Mouse (Mus musculus): ENCODE measurements around the gene Zfp493. TPM values are rescaled to one million over a fixed set of nuclear protein-coding genes. Genes with fewer than 3 reads are reported as not detected.
"Not testable (repeated sequence)": the region's sequence is repeated elsewhere in the genome, so short reads cannot be mapped to it uniquely, and the experiment has no call there.

Gene Zfp493
- polyA plus RNA-seq (2012; rRNA removed) = 2.2 and 2.3 TPM in 2 replicates

DNA sequence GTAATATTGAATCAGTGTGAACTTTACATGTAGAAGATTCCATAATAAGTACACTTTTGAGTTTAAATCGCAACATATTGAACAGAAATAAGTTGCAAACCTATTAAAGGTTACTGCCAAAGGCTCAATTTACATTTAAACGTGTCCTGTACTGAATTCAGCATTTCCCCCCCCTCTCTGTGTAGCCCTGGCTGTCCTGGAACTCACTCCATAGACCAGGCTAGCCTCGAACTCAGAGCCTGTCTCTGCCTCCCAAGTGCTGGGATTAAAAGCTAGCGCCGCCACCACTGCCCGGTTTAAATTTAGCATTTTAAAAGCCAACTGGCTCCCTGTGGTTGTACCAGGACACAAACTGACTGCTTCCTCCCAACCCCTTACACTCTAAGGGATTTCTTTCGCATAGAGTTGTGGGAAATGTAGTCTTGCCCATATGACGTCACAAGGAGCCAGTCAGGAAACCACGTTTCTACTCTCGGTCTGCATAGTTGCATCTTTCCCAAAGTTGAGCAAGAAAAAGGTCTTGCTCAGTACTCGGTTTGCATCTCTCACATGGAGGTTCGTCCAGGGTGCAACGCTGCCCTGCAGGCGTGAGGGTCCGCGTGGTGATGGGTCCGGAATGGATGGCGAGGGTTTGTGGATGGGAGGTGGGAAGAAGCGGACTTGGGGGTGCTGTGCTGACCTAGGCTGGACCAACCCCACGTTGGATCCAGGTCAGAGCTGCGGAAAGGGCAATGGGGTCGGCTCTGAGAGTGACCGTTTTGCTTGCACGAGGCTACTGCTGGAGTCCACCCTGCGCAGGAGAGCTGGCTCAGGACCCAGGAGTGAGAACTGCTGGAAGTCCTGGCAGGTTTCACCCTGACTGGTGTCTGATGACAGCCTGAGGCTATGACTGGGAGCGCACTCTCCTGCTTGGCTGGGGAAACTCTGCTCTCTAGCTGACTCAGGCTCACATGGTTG lies at the start of gene Zfp493:
Gene Zfp493 (plus strand): TSS at position 429 of the 957 bp plus-strand sequence.
- peak; percentile 43 for DNase-seq (ENCODE audit: low spot score)

DNA sequence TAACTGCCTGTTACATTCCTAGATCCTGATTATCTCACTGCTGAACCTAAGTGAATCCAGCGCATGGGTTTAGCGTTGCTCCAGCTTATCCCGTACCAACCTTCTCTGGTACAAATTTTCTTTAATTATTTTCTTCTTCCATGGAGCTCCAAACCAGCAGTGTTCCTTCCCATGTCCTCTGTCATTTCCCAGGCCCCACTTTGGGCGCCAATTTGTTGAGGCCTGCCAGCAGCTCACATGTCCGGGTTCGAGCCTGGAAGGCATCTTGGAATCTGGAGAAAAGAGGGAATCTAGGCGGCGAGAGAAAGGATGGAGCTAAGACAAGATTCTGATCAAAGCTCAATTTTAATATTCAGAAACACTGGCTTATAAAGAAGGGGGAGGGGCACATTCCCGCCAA lies 45.1 kb upstream of the Zfp493 start:
- not testable (repeated sequence) for DNase-seq (ENCODE audit: low spot score)

DNA sequence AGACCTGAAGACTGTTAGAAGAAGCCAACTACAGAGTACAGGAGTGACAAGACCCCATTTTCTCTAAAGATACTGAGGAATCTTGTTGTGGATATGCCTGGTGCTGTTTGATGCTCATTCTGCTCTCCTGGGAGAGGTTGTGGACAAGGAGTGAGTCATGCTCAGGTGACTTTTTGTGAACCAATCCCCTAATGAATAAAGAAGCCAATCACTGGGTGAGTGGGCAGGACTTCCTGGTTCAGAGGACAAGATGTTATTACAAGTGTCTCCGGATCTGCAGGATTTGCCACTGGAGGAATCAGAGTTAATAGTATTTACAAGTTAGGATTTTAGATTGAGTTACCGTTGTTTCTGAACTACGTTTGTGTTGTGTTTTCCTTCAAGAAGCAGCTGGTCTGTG lies 36.6 kb upstream of the Zfp493 start:
- DNase-seq (ENCODE audit: low spot score) = no peak

DNA sequence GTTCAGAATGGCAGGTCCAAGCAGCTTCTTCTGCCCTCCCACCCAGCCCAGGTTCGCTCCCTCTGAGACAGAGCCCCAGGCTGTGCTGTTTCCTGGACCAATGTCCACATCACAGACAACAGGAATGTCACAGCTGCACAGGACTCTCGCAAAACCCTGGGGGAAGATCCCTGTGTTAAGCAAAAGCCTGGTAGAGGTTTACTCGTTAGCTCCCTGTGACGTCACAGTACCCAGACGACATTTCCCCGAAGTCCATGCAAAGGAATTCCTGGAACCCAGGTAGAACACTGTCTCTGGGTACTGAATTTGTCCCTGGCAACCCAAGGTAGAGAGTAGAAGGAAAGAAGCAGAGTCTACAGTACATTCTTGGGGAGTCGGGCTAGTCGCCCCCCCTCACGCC lies 35.6 kb upstream of the Zfp493 start:
- no peak for DNase-seq (ENCODE audit: low spot score)

DNA sequence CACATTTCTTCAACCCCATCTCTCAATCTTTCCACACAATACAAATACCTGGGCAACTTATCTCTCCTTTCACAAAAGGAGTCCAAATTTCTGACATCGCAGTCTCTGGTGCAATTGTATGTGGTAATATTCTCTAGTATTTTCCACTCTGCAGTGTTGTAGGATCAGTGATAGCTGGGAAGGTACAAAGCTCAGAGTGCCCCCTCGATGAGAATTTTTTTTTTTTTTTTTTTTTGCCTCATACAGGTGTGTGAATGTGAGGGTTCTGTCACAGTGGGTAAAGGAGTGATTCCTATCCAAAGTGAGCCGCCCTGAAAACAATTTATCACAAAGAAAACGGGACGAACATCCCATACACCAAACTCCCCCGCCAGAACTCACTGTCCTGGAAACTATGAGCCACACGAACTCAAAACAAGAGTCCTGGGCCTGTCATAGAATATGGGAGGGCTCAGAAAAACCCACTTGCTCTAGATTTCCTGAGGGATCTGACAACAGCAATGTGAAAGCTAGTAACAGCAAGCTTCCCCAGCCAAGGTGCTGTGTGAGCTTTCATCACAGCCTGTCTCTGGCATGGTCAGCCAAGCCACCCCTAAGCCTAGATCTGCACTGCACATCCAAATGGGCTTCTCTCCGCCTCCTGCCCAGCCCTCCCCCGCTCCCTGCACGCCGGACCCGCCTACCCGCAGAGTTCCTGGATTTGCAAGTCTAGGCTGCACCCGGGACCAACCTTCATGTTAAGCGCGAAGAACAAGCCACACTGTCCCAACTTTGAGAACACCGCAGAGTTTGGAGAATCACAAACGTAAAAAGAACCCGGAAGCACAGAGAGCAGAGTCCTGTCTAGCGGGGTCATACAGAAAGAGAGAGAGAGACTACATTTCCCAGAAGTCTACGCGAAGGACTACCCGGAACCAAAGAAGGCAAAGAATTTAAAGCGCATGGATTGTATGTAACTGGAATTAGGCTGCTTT lies 24.9 kb upstream of the Zfp493 start, which contains the start of gene Zfp85:
Gene Zfp85 (minus strand): TSS at position 896 of the 974 bp plus-strand sequence.
- DNase-seq (ENCODE audit: low spot score) = peak; percentile 49

DNA sequence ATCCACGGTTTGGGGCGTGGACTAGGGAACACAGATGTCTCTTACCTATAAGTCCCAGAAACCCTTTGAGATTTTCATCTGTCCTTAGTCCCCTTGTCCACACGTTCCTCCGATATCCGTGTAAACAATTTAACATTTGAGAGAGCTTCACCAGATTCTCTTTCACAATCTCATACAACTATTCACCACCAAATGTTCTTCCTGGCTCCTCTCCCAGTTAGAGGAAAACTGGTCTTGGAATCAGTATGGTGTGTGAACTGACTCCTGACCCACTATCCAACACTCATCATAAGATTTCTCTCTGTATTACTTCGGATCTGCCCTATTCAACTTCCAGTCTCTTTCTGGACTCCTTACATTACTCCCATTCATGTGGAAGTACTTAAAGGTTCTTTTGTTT lies 23.7 kb upstream of the Zfp493 start:
- no peak for DNase-seq (ENCODE audit: low spot score)

DNA sequence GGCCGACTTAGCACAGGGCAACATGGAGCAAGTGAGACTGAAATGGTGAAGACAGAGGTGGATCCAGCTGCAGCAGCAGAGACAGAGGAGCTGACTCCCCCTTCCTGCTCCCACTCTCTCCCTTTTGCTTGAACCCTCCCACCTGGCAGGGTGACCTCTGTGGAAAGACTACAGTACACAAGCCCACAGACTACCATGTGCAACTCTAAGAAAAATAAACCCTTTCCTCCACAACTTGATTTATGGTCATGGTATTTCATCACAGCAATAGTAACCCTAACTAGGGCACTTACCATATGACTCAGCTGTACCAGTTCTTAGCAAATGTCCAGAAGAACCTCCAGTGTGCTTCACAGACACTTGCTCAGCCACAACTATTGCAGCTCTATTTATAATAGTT lies 19.5 kb upstream of the Zfp493 start:
- no peak for DNase-seq (ENCODE audit: low spot score)

DNA sequence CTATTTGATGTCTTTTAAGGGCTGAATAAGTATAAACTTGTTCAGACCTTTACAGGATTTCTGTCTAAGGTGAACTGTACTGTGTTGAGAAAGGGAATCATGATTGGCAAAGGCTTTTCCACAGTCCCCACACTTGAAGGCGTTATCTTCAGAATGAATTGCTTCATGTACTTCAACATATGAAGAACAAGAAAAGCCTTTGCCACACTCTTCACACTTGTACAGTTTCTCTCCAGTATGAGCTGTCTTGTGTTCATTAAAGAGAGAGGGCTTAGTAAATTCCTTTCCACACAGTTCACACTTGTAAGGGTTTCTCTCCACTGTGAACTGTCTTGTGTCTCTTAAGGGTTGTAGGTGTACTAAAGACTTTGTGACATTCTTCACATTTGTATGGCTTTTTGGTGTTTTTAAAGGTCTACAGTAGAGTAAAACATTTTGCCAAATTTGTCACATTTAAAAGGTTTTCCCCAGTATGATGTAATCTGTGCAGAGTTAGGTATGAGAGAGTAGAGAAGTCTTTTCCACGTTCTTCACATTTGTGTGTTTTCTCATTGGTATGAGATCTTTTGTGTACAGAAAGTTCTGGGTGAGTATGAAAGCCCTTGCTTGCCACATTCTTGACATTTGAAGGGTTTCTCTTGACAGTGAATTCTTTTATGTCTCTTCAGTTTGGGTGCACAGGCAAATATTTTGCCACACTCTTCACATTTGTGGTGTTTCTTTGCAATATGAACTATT lies 16.3 kb upstream of the Zfp493 start:
- DNase-seq (ENCODE audit: low spot score) = no peak

DNA sequence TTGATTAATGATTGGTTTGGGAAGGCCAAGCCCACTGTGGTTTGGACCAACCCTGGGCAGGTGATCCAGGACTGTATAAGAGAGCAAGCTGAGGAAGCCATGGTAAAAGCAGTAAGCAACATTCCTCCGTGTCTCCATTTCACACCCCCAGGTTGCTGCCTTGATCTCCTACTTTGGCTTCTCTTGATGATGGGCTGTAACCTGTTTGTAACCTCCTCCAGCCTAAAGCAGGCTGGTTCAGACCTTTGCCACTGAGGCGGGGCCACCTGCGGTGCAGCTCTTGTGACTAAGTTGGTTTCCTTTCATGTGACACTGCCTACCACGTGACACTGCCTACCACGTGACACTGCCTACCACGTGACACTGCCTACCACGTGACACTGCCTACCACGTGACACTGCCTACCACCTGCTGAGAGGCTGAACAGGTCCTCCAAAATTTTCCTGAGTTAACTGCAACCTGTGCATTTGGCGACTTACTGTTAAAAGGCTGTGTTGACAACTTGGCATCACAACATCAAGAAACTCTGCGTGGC lies 12.5 kb downstream of the Zfp493 start:
- DNase-seq (ENCODE audit: low spot score) = no peak

DNA sequence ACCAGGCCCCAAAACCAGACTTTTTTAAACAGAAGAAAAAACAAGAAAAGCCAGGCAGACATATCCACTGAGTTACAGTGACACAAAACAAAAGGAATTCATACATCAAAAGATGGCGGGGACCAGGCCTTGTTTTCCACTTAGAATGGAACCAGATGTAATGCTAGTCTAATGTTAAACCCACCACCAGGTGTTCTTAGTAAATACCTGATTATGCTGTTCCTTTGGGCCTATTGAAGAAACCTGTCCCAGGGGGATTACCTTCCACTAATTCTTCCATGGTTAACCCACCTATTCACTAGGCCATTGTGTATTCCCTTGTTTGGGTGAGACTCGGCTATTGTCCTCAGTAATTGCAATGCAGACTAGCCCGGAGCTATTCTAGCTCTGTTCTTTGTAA lies 19.1 kb downstream of the Zfp493 start:
- no peak for DNase-seq (ENCODE audit: low spot score)

DNA sequence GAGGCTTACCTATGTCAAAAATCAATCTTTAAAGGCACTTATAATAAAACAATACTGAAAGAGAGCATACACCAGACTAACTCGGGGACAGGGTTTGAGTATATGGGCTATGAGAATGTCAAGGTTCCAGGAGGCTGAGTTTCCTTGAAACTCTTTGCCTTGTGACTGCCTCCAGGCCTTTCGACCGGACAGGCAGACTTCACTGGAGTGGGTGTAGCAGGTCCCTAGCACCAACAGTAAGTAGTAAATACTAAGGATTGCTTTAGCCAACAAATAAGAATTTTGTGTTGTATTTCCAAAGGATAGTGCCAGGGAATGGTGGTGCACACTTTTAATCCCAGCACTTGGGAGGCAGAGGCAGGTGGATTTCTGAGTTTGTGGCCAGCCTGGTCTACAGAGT lies 19.7 kb downstream of the Zfp493 start:
- not testable (repeated sequence) for DNase-seq (ENCODE audit: low spot score)

DNA sequence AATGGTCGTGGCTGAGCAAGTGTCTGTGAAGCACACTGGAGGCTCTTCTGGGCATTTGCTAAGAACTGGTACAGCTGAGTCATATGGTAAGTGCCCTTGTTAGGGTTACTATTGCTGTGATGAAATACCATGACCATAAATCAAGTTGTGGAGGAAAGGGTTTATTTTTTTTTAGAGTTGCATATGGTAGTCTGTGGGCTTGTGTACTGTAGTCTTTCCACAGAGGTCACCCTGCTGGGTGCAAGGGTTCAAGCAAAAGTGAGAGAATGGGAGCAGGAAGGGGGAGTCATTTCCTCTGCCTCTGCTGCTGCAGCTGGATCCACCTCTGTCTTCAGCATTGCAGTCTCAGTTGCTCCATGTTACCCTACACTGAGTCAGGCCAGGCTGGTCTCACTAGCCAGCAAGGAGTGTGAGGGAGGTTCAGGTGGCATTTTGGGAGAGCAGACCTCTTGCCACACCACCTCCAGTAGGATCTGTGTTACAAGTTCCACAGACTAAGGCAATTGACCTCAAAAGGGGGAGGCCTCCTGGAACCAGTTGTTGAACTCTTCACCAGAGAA lies 32.2 kb downstream of the Zfp493 start:
- no peak for DNase-seq (ENCODE audit: low spot score)

DNA sequence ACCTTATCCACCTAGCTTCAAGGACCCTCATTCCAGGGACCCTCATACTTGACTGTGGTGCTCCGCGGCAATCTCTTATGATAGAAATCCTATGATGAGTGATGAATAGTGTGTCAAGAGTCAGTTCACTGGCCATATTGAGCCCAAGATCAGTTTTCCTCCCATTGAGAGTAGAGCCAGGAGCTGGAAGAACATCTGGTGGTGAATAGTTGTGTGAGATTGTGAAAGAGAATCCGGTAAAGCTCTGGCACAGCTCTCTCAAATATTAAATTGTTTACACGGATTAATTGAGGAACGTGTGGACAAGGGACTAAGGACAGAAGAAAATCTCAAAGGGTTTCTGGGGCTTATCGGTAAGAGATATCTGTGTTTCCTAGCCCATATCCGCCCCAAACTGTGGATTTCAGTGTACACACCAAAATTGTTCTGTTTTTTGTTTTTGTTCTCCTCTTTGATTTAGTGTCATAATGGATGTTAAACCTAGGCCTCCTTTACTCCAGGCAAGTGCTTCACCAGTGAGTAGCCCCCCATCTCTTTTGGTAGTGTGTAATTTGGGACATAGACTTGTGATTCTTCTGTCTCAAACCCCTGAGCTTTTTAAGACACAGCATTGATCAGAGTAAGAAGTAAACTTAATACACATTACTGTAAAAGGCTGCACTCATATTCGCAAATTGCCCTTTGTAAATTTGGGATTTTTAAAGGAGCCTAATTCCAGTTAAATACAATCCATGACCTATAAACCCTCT lies 33.6 kb downstream of the Zfp493 start:
- DNase-seq (ENCODE audit: low spot score) = no peak

DNA sequence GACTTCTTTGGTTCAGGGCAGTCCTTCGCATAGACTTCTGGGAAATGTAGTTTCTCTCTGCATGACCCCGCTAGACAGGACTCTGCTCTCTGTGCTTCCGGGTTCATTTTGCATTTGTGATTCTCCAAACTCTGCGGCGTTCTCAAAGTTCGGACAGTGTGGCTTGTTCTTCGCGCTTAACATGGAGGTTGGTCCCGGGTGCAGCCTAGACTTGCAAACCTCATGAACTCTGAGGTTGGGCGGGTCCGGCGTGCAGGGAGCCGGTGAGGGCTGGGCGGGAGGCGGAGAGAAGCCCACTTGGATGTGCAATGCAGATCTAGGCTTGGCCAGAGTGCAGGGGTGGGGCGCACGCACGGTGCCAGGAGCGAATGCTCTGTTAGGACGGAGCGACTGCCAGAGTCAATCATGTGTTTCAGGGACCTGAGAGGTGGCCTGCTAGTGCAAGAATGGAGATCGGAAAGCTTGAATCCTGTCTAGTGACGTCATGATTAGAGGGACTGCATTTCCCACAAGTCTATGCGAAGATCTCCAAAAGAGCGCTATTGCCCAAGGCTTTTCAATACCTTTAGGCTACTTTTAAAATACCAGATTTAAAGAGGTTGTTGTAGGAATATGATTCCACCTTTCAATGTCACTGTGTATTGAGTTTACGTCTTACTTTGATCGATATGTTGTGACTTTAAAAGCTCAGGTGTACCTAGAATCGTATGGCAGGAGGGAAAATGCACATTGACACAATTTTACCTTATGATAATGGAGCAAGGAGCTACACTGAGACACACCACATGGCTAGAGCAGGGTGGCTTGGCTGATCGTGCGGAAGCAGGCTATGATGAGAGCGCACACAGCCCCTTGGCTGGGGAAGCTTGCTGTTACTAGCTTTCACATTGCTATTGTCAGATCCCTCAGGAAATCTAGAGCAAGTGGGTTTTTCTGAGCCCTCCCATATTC lies 34.5 kb downstream of the Zfp493 start, which contains the start of gene Zfp273:
Gene Zfp273 (plus strand): TSS at position 31 of the 951 bp plus-strand sequence.
- DNase-seq (ENCODE audit: low spot score) = peak; percentile 68

DNA sequence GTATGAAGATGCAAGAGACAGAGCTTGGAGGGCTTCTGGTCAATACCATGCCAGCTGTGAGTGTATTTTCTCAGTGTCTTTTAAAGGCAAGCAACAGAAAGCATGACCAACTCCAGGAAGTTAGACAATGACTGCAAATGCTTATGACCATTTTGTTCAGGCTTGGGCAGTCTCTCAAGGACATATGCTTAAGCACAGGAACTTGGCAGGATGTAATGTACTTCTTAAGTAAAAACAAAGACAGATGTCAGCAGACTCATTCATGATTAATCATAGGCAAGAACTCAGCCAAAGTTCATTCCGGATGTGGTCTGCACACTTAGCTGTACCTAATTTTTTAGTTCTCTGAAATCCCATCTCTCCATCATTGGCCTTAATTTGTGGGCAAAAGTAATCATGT lies 39.1 kb downstream of the Zfp493 start:
- DNase-seq (ENCODE audit: low spot score) = no peak

DNA sequence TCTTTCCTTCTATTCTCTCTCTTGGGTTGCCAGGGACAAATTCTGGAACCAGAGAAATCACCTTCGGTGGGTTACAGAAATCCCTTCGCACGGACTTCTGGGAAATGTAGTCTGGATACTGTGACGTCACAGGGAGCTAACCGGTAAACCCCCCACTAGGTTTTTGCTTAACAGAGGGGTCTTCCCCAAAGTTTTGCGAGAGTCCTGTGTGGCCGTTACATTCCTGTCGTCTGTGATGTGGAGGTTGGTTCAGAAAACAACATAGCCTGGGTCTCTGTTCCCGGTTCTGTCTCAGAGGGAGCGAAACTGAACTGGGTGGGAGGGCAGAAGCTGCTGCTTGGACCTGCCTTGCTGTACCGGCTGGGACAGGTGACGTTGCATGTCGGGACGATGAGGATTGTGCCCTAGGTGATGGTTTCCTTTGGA lies 51.4 kb downstream of the Zfp493 start, which contains the start of gene Gm10037:
Gene Gm10037 (plus strand): TSS at position 196 of the 426 bp plus-strand sequence.
- DNase-seq (ENCODE audit: low spot score) = peak; percentile 25

DNA sequence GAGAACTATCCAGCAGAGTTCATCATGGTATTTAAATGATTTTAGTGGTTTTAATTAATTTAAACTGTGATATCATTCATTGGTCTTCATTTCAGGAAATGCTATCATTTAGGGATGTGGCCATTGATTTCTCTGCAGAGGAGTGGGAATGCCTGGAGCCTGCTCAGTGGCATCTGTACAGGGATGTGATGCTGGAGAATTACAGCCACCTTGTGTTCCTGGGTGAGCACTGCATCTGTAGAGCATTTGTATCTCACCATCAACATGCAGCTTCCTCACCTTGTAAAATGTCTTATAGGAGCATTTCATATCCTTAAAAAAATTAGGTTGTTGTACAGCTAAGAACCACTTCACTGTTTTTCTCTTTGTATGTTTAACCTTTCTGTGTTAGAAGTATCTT lies 53.6 kb downstream of the Zfp493 start:
- DNase-seq (ENCODE audit: low spot score) = not testable (repeated sequence)

All from urinary bladder, adult 2 months (tissue).